Mouse (Mus musculus) hindbrain, embryonic 16.5 days (tissue): ENCODE measurements around the gene Tead1. TPM values are rescaled to one million over a fixed set of nuclear protein-coding genes. Genes with fewer than 3 reads are reported as not detected.

Source experiments
- ATAC-seq: fragments of 200-750 bp; cut with Nextera tagmentation; 2 replicates; pipeline ENCODE4 v1.8.0; 2017; ENCODE audit warnings: moderate TSS enrichment, moderate library complexity
- H3K27ac ChIP-seq: fragments of 300-500 bp; sonication (generic); 2 replicates; pipeline ENCODE4 v1.5.1; 2014; ENCODE audit warnings: low read depth, mild to moderate bottlenecking, control low read depth, low read length, moderate library complexity
- H3K27me3 ChIP-seq: fragments of 300-500 bp; sonication (generic); replicated peaks from 2 replicates; pipeline ENCODE4 v1.6.1; 2014; ENCODE audit warnings: low read length; ENCODE audit not compliant: control insufficient read depth, insufficient read depth
- H3K36me3 ChIP-seq: fragments of 300-500 bp; sonication (generic); 2 replicates; pipeline ENCODE4 v1.6.1; 2014; ENCODE audit warnings: mild to moderate bottlenecking, low read length, moderate library complexity, mixed read lengths; ENCODE audit not compliant: control insufficient read depth, insufficient read depth
- H3K4me1 ChIP-seq: fragments of 300-500 bp; sonication (generic); 2 replicates; pipeline ENCODE4 v1.6.1; 2014; ENCODE audit warnings: low read depth, low read length; ENCODE audit not compliant: control insufficient read depth, insufficient read depth
- H3K4me2 ChIP-seq: fragments of 300-500 bp; sonication (generic); 2 replicates; pipeline ENCODE4 v1.6.1; 2014; ENCODE audit warnings: mild to moderate bottlenecking, low read length, control low read depth, moderate library complexity
- H3K4me3 ChIP-seq: fragments of 300-500 bp; sonication (generic); 2 replicates; pipeline ENCODE4 v1.5.1; 2014; ENCODE audit warnings: mild to moderate bottlenecking, low read length, control low read depth, moderate library complexity
- H3K9ac ChIP-seq: fragments of 300-500 bp; sonication (generic); 2 replicates; pipeline ENCODE4 v1.6.1; 2014; ENCODE audit warnings: low read depth, mild to moderate bottlenecking, control low read depth, low read length, moderate library complexity
- H3K9me3 ChIP-seq: fragments of 300-500 bp; sonication (generic); 2 replicates; pipeline ENCODE4 v1.6.1; 2014; ENCODE audit warnings: mild to moderate bottlenecking, low read length, moderate library complexity; ENCODE audit not compliant: control insufficient read depth
- WGBS: fragments of 180-500 bp; shearing (Covaris S2); extraction: QIAGEN DNeasy Blood & Tissue Kit; methylation state at CpG from one replicate; pipeline ENCODE4 v1.1.7; 2014; 5-methylcytosine and 5-hydroxymethylcytosine counted together
- polyA plus RNA-seq: library from polyadenylated mRNA; unstranded; fragments of >200 nt; fragmentation: Nextera tagmentation; extraction: Ambion mirVana; gene quantifications from 2 replicates; pipeline ENCODE4 v1.2.1, GENCODE M21; 2015

Gene Tead1
- polyA plus RNA-seq, 1 experiment from 2014 or later: 12.1 TPM

DNA sequence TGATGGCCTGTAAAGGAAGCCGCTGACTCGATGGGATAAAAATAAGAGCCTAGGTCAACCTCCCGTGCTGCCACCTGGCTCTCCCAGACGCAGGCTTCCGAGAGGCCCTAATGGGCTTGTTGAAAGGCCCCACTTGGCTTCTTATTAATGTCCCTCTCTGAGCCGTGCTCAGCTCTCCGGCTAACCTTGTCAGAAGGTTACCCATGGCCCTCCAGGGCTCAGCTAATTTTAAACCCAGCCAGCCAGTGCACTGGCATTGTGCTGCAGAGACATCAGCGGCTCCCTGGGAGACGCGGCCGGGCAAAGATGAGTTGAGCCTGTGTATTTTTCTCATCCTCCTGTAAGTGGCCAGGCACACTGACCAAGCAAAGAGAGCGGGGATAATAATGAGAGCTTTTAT, 62.7 kb downstream of the Tead1 start:
- peaks cover 21% of the 10 kb centered on the region for H3K4me1 ChIP-seq
- no peak overlapping the region for H3K4me3 ChIP-seq
- 21% methylated on average over 12 of the region's 12 CpGs for WGBS
- 0 out of 2 replicates have a peak overlapping the region, but pooled peaks have one; percentile 52 for H3K27ac ChIP-seq
- H3K9ac ChIP-seq: no peak overlapping the region
- no peak overlapping the region for H3K4me2 ChIP-seq
- no peaks in the 10 kb centered on the region for H3K9me3 ChIP-seq
- no peak for ATAC-seq
- no peaks in the 10 kb centered on the region for H3K27me3 ChIP-seq
- H3K36me3 ChIP-seq: no peaks in the 10 kb centered on the region

GRCm38 (mm10) chr7:112743063-112743462, 63.9 kb downstream of the Tead1 start:
- WGBS: 38% methylated on average over 7 of the region's 7 CpGs
- Histone ChIP-seq H3K4me2 (no peak overlapping the region), H3K27me3 (no peaks in the 10 kb centered on the region), H3K4me1 (peaks cover 21% of the 10 kb centered on the region), H3K27ac (peak overlapping the region; percentile 37; the same call in 1 of the 2 replicates), H3K9ac (no peak overlapping the region), H3K9me3 (no peaks in the 10 kb centered on the region), H3K36me3 (no peaks in the 10 kb centered on the region), H3K4me3 (no peak overlapping the region)
- ATAC-seq: no peak

- H3K36me3 ChIP-seq: no peaks in the 10 kb centered on the region
- peak; percentile 68 for ATAC-seq
- WGBS: 6% methylated on average over 11 of the region's 11 CpGs
These were observed 64.7 kb downstream of the Tead1 start for GRCm38 (mm10) chr7:112743621-112744395.

DNA sequence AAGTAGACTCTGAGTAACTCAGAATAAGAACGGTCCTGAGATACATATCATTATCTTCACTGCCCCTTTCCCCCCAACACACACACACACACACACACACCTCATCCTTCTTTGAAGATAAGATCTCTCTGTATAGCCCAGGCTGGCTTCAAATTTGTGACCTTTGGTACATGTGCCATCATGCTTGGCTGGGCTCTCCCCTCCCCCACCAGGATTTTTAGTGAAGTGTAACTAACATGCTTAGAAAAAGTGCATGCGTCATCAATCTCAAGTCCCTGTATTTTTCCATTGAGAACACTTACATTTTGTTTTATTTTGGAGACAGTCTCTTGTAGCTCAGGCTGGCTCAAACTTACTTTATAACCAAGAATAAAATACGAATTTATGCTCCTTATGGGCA, 68.1 kb downstream of the Tead1 start:
- no peak overlapping the region for H3K9ac ChIP-seq
- no peak overlapping the region for H3K27ac ChIP-seq
- 64% methylated on average over 3 of the region's 3 CpGs for WGBS
- no peaks in the 10 kb centered on the region for H3K36me3 ChIP-seq
- H3K4me1 ChIP-seq: peaks cover 13% of the 10 kb centered on the region
- ATAC-seq: no peak
- H3K4me2 ChIP-seq: no peak overlapping the region
- no peak overlapping the region for H3K4me3 ChIP-seq
- no peaks in the 10 kb centered on the region for H3K9me3 ChIP-seq
- no peaks in the 10 kb centered on the region for H3K27me3 ChIP-seq

More at GRCm38 (mm10) chr7:112743621-112744395, 64.7 kb downstream of the Tead1 start:
- Histone ChIP-seq H3K4me1 (peaks cover 23% of the 10 kb centered on the region), H3K27ac (peak overlapping the region; percentile 37; the same call in 1 of the 2 replicates), H3K27me3 (no peaks in the 10 kb centered on the region), H3K4me3 (no peak overlapping the region), H3K9ac (0 out of 2 replicates have a peak overlapping the region, but pooled peaks have one; percentile 18), H3K9me3 (no peaks in the 10 kb centered on the region), H3K4me2 (peak overlapping the region; percentile 18; the same call in 1 of the 2 replicates)

- H3K27me3 ChIP-seq: no peaks in the 10 kb centered on the region
- no peak overlapping the region for H3K9ac ChIP-seq
- H3K9me3 ChIP-seq: no peaks in the 10 kb centered on the region
- peaks cover 12% of the 10 kb centered on the region for H3K4me1 ChIP-seq
- no peaks in the 10 kb centered on the region for H3K36me3 ChIP-seq
- H3K27ac ChIP-seq: no peak overlapping the region
- no peak overlapping the region for H3K4me3 ChIP-seq
- no peak for ATAC-seq
- H3K4me2 ChIP-seq: no peak overlapping the region
- 83% methylated on average over 3 of the region's 3 CpGs for WGBS
These were observed 68.7 kb downstream of the Tead1 start for GRCm38 (mm10) chr7:112747836-112748235.

DNA sequence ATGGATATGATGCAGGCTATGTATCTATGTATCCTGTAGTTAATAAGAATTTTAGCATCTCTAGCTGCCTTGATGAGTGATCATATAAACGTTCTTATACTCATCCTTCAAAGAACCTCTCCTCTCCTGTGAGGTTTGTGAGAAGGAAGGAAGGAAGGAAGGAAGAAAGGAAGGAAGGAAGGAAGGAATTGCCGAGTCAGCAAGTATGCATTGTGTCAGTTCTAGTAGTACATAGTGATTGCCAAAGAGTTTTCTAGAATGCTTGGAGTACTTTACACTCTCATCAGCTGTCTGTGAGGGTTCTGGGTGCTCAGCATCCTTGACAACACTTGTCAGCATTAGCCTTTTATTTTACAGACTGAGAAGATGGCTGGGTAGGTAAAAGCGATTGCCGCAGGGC, 69.2 kb downstream of the Tead1 start:
- no peak for ATAC-seq
- no peaks in the 10 kb centered on the region for H3K9me3 ChIP-seq
- no peaks in the 10 kb centered on the region for H3K27me3 ChIP-seq
- H3K4me1 ChIP-seq: peaks cover 8% of the 10 kb centered on the region
- no peaks in the 10 kb centered on the region for H3K36me3 ChIP-seq
- H3K4me3 ChIP-seq: no peak overlapping the region
- no peak overlapping the region for H3K4me2 ChIP-seq
- WGBS: 88% methylated on average over 4 of the region's 4 CpGs
- no peak overlapping the region for H3K27ac ChIP-seq
- no peak overlapping the region for H3K9ac ChIP-seq

DNA sequence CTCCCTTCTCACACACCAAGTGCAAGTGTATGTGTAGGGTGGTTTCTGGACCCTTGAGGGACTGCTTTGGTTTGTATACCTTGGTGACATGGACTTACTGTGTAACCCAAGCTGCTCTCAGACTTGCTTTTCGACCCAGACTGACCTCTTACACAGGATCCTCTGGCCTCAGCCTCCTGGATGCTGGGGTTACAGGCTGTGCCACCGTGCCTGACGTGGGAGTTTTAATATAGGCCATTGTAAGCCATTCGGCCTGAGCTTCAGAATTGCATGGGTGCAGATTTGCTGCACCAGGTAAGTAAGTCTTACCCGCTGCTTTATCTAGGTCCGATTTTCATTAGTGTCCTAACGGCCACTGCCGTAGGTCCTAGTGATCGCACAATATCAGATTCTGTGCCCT, 71.0 kb downstream of the Tead1 start:
- Histone ChIP-seq H3K9ac (no peak overlapping the region), H3K27ac (no peak overlapping the region), H3K9me3 (no peaks in the 10 kb centered on the region), H3K27me3 (no peaks in the 10 kb centered on the region), H3K36me3 (no peaks in the 10 kb centered on the region), H3K4me2 (no peak overlapping the region), H3K4me3 (no peak overlapping the region), H3K4me1 (peaks cover 4% of the 10 kb centered on the region; the same call in 1 of the 2 replicates)
- ATAC-seq: no peak
- WGBS: 97% methylated on average over 9 of the region's 9 CpGs

- WGBS: 93% methylated on average over 6 of the region's 6 CpGs
- H3K9me3 ChIP-seq: no peaks in the 10 kb centered on the region
- H3K27ac ChIP-seq: no peak overlapping the region
- H3K27me3 ChIP-seq: no peaks in the 10 kb centered on the region
- ATAC-seq: no peak
- H3K36me3 ChIP-seq: no peaks in the 10 kb centered on the region
- H3K4me3 ChIP-seq: no peak overlapping the region
- no peak overlapping the region for H3K9ac ChIP-seq
- peaks cover 4% of the 10 kb centered on the region; the same call in 1 of the 2 replicates for H3K4me1 ChIP-seq
- no peak overlapping the region for H3K4me2 ChIP-seq
These were observed 73.2 kb downstream of the Tead1 start for GRCm38 (mm10) chr7:112752311-112752710.

DNA sequence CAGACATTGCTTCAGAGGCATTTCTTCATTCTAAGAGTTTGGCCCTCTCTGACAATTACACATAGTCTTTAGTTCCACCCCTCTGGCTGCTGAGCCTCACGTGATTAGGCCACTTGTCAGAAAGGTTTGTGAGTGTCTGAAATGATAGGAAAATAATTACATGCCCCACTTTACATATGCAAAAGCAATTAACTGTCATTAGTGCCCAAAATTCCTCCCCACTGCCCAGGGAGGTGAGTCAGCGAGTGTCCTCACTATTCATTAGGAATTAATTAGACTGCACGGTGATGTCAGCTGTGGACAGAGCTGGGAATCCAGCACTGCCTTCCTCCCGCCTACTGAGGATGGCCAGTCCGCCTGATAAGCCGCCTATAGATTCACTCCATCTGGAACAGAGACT, 74.2 kb downstream of the Tead1 start:
- Histone ChIP-seq H3K9me3 (no peaks in the 10 kb centered on the region), H3K36me3 (no peaks in the 10 kb centered on the region), H3K4me2 (no peak overlapping the region), H3K4me1 (peaks cover 3% of the 10 kb centered on the region), H3K9ac (no peak overlapping the region), H3K27ac (no peak overlapping the region), H3K27me3 (no peaks in the 10 kb centered on the region), H3K4me3 (no peak overlapping the region)
- peak; percentile 67 for ATAC-seq
- WGBS: 45% methylated on average over 6 of the region's 6 CpGs
